Mouse (Mus musculus): ENCODE results near the gene Spns2. TPM values are rescaled to one million over a fixed set of nuclear protein-coding genes. Genes with fewer than 3 reads are reported as not detected.

Gene Spns2
- not detected for polyA plus RNA-seq (2017; shearing (Covaris generic))

GRCm38 (mm10) chr11:72489881-72490301, at the start of gene Spns2:
Gene Spns2, minus strand, starts transcription at chr11:72489904.

GRCm38 (mm10) chr11:72440965-72441664, 48.6 kb downstream of the Spns2 start, which contains the start of gene Mybbp1a:
Gene Mybbp1a, plus strand, starts transcription at chr11:72441355.

GRCm38 (mm10) chr11:72434963-72435693, 54.6 kb downstream of the Spns2 start, which contains the start of gene Ggt6:
Gene Ggt6, plus strand, starts transcription at chr11:72435526.

GRCm38 (mm10) chr11:72411093-72411921, 78.4 kb downstream of the Spns2 start, which contains the start of gene Smtnl2:
Gene Smtnl2, minus strand, starts transcription at chr11:72411713.

Other genes starting within 250 kb of the Spns2 start
- gene Slc13a5, start 222.7 kb downstream of the Spns2 start, polyA plus RNA-seq (2017; shearing (Covaris generic)) = not detected
- gene Xaf1, start 188.3 kb downstream of the Spns2 start, polyA plus RNA-seq (2017; shearing (Covaris generic)) = 100 to 1,000 TPM; 122 to 128 TPM
- gene Fbxo39, start 175.5 kb downstream of the Spns2 start, polyA plus RNA-seq (2017; shearing (Covaris generic)) = under 1 TPM; 0.80 to 0.86 TPM
- gene Tekt1, start 127.5 kb downstream of the Spns2 start, polyA plus RNA-seq (2017; shearing (Covaris generic)) = not detected
- gene Smtnl2, start 78.2 kb downstream of the Spns2 start, polyA plus RNA-seq (2017; shearing (Covaris generic)) = under 1 TPM in 1 of 2 experiments, not detected in 1; 0.32 TPM
- gene Ggt6, start 54.4 kb downstream of the Spns2 start, polyA plus RNA-seq (2017; shearing (Covaris generic)) = not detected
- gene Mybbp1a, start 48.5 kb downstream of the Spns2 start, polyA plus RNA-seq (2017; shearing (Covaris generic)) = 10 to 100 TPM; 68.5 to 88.6 TPM
- gene Spns3, start 60.6 kb upstream of the Spns2 start, polyA plus RNA-seq (2017; shearing (Covaris generic)) = under 1 TPM; 0.22 to 0.44 TPM
- gene Ube2g1, start 117.4 kb upstream of the Spns2 start, polyA plus RNA-seq (2017; shearing (Covaris generic)) = 10 to 100 TPM; 56.0 to 71.4 TPM
- gene Ankfy1, start 200.1 kb upstream of the Spns2 start, polyA plus RNA-seq (2017; shearing (Covaris generic)) = 10 to 100 TPM; 30.9 to 49.4 TPM

Data from activated CD4-positive, CD25-positive, alpha-beta regulatory T cell (primary cell).